Mouse (Mus musculus) liver, embryonic 14.5 days (tissue): ENCODE measurements around the gene Fhdc1.

ENCODE experiments used
- CTCF ChIP-seq: IDR thresholded peaks from 2 replicates; pipeline ENCODE4 v1.5.1; 2016; ENCODE audit warnings: antibody characterized with exemption, low read depth, control low read depth
- EP300 ChIP-seq: IDR thresholded peaks from 2 replicates; pipeline ENCODE4 v1.6.1; 2016; ENCODE audit warnings: antibody characterized with exemption, low read depth

GRCm38 (mm10) chr3:84395840-84396239 lies 84.4 kb downstream of the Fhdc1 start:
- TF ChIP-seq CTCF (no peak), EP300 (no peak)
